24 mouse cellular contexts compared by ENCODE assay signal in genomic region chr8:85318534-85318933, GRCm38 (mm10). TPM values are rescaled to one million over a fixed set of nuclear protein-coding genes. Genes with fewer than 3 reads are reported as not detected.
DNase-seq lines count a peak whose midpoint lies in the region; ATAC-seq and TF ChIP-seq lines count a peak whose summit lies in the region.
"Had no signal": no experiment of that assay in that cellular context is flagged by ENCODE, and none has a peak within 500 bp of the region (broad histone marks: within the 10 kb centered on the region; RNA-seq: fewer than 3 reads in every experiment).

No protein-coding gene starts in this region.

- no peak for DNase-seq in heart, adult 11 months
- no peak for DNase-seq in G1E (ENCODE audit: low spot score)
- no peak for DNase-seq in right cerebral cortex, postnatal 10 days (ENCODE audit: low spot score in 2 of 2)
- no peak for DNase-seq in kidney, adult 8-10 months
- DNase-seq in left cerebral cortex, adult 8-10 months (ENCODE audit: low spot score in 2 of 2) = no peak
- DNase-seq: adrenal gland, postnatal 10 days; cerebellum, adult 8-10 months; embryo, embryonic 11 days; gastrocnemius, postnatal 36 days; kidney, adult 2 months; kidney, postnatal 4 days; left cerebral cortex, postnatal 4 days; lung, adult 18-20 months; lung, postnatal 36 days; thymus, adult 2 months had no signal

- H3K9me3 ChIP-seq in heart, embryonic 11.5 days (replicated peaks; ENCODE audit: control insufficient read depth, low read length) = no peaks in the 10 kb centered on the region
- peaks cover 10% of the 10 kb centered on the region for H3K9me3 ChIP-seq in G1E (replicated peaks)
- peaks cover 14% of the 10 kb centered on the region for H3K9me3 ChIP-seq in erythroblast, embryonic 14.5 days (ENCODE audit: control insufficient read depth, low read length)
- no peaks in the 10 kb centered on the region for H3K9me3 ChIP-seq in liver, embryonic 15.5 days (replicated peaks)
- H3K9me3 ChIP-seq: forebrain, embryonic 15.5 days; heart, embryonic 15.5 days had no signal

- TF ChIP-seq CTCF in G1E (IDR thresholded peaks at IDR 0.05; ENCODE audit: low read depth, low read length) = no peak

- H3K36me3 ChIP-seq in heart, embryonic 11.5 days (ENCODE audit: control insufficient read depth, insufficient read depth, low read length) = no peaks in the 10 kb centered on the region
- peaks cover 20% of the 10 kb centered on the region for H3K36me3 ChIP-seq in G1E (replicated peaks)
- peaks cover 57% of the 10 kb centered on the region for H3K36me3 ChIP-seq in erythroblast, embryonic 14.5 days (ENCODE audit: control insufficient read depth)
- H3K36me3 ChIP-seq in liver, embryonic 15.5 days (replicated peaks) = peaks cover 23% of the 10 kb centered on the region
- H3K36me3 ChIP-seq: forebrain, embryonic 15.5 days; midbrain, embryonic 12.5 days; neural tube, embryonic 13.5 days had no signal

- H3K27me3 ChIP-seq in heart, embryonic 11.5 days (ENCODE audit: control insufficient read depth, insufficient read depth, low read length) = no peaks in the 10 kb centered on the region
- H3K27me3 ChIP-seq in G1E (ENCODE audit: insufficient read depth, low read length) = no peaks in the 10 kb centered on the region
- H3K27me3 ChIP-seq in erythroblast, embryonic 14.5 days (ENCODE audit: control insufficient read depth) = no peaks in the 10 kb centered on the region
- H3K27me3 ChIP-seq in liver, embryonic 15.5 days = no peaks in the 10 kb centered on the region
- H3K27me3 ChIP-seq: CH12.LX; forebrain, embryonic 15.5 days; heart, embryonic 15.5 days; midbrain, embryonic 12.5 days; neural tube, embryonic 13.5 days had no signal

- no peak overlapping the region for H3K4me2 ChIP-seq in heart, embryonic 11.5 days
- H3K4me2 ChIP-seq in liver, embryonic 15.5 days = peak overlapping the region; percentile 63
- H3K4me2 ChIP-seq: forebrain, embryonic 15.5 days; heart, embryonic 15.5 days; midbrain, embryonic 12.5 days; neural tube, embryonic 13.5 days had no signal

- WGBS in heart, embryonic 11.5 days (ENCODE audit: insufficient replicate concordance) = 59% methylated on average over 4 of the region's 4 CpGs
- WGBS in liver, embryonic 15.5 days (ENCODE audit: insufficient replicate concordance) = 38% methylated on average over 4 of the region's 4 CpGs

- no peak for ATAC-seq in heart, embryonic 11.5 days (replicated peaks; ENCODE audit: insufficient number of reproducible peaks, low FRiP score, low TSS enrichment)
- ATAC-seq in G1E (ENCODE audit: extremely low read depth, insufficient number of reproducible peaks, low FRiP score, poor library complexity, severe bottlenecking) = peak; percentile 34; the same call in 1 of the 2 replicates
- ATAC-seq in liver, embryonic 15.5 days (ENCODE audit: insufficient read depth) = peak; percentile 99
- ATAC-seq: forebrain, embryonic 15.5 days; hindbrain, embryonic 16.5 days had no signal

- H3K27ac ChIP-seq in heart, embryonic 11.5 days (ENCODE audit: low read depth, low read length) = 0 out of 2 replicates have a peak overlapping the region, but pooled peaks have one; percentile 15
- H3K27ac ChIP-seq in liver, embryonic 15.5 days (replicated peaks) = peak overlapping the region; percentile 95
- H3K27ac ChIP-seq: forebrain, embryonic 15.5 days; heart, embryonic 15.5 days; midbrain, embryonic 12.5 days; neural tube, embryonic 13.5 days had no signal

- no peaks in the 10 kb centered on the region for H3K4me1 ChIP-seq in heart, embryonic 11.5 days (ENCODE audit: control insufficient read depth, insufficient read depth, low read length)
- peaks cover 8% of the 10 kb centered on the region for H3K4me1 ChIP-seq in G1E (ENCODE audit: insufficient read depth, low read depth, low read length)
- H3K4me1 ChIP-seq in erythroblast, embryonic 14.5 days (ENCODE audit: control insufficient read depth) = peaks cover 45% of the 10 kb centered on the region
- peaks cover 34% of the 10 kb centered on the region for H3K4me1 ChIP-seq in liver, embryonic 15.5 days (replicated peaks)
- H3K4me1 ChIP-seq: forebrain, embryonic 15.5 days; midbrain, embryonic 12.5 days; neural tube, embryonic 13.5 days had no signal

- H3K9ac ChIP-seq in heart, embryonic 11.5 days (ENCODE audit: low read depth, low read length) = no peak overlapping the region
- H3K9ac ChIP-seq in liver, embryonic 15.5 days = peak overlapping the region; percentile 42
- H3K9ac ChIP-seq: forebrain, embryonic 15.5 days; heart, embryonic 15.5 days; midbrain, embryonic 12.5 days; neural tube, embryonic 13.5 days had no signal

- no peak overlapping the region for H3K4me3 ChIP-seq in heart, embryonic 11.5 days (ENCODE audit: low read depth, low read length)
- H3K4me3 ChIP-seq in G1E (ENCODE audit: low read depth, low read length) = no peak overlapping the region
- peak overlapping the region; percentile 47 for H3K4me3 ChIP-seq in erythroblast, embryonic 14.5 days (replicated peaks)
- H3K4me3 ChIP-seq in liver, embryonic 15.5 days (replicated peaks) = peak overlapping the region; percentile 24
- H3K4me3 ChIP-seq: forebrain, embryonic 15.5 days; heart, embryonic 15.5 days; midbrain, embryonic 12.5 days; neural tube, embryonic 13.5 days had no signal

RNA-seq across cellular contexts. Expression of gene Vps35, which starts 18.9 kb away (rescaled TPM):
- polyA plus RNA-seq in heart, embryonic 11.5 days (2014; fragmentation: Nextera tagmentation; extraction: Ambion mirVana) = 113 and 137 TPM in 2 replicates
- total RNA-seq in G1E (2014; fragmentation: Nextera tagmentation) (288 and 320 TPM in 2 replicates), G1E (2017) (313 and 331 TPM in 2 replicates)
- polyA plus RNA-seq in G1E (2012) = 4.0 and 6.7 TPM in 2 replicates
- polyA plus RNA-seq in erythroblast, embryonic 14.5 days (2012) = 0.55 and 0.61 TPM in 2 replicates
- polyA plus RNA-seq in liver, embryonic 15.5 days (2015; fragmentation: Nextera tagmentation; extraction: Ambion mirVana) = 85.1 and 92.3 TPM in 2 replicates
- total RNA-seq in left cerebral cortex, adult 8-10 months (2022) = 100 to 1,000 TPM; 121 to 134 (median 127) TPM

RNA-seq across cellular contexts. Expression of gene Orc6, which starts 19.1 kb away (rescaled TPM):
- polyA plus RNA-seq in heart, embryonic 11.5 days (2014; fragmentation: Nextera tagmentation; extraction: Ambion mirVana) = 91.8 and 92.3 TPM in 2 replicates
- total RNA-seq in G1E (2014; fragmentation: Nextera tagmentation) = 113 and 132 TPM in 2 replicates
- total RNA-seq in G1E (2017) = 174 and 176 TPM in 2 replicates
- 6.4 and 24.1 TPM in 2 replicates for polyA plus RNA-seq in G1E (2012)
- 0.90 and 2.3 TPM in 2 replicates for polyA plus RNA-seq in erythroblast, embryonic 14.5 days (2012)
- polyA plus RNA-seq in liver, embryonic 15.5 days (2015; fragmentation: Nextera tagmentation; extraction: Ambion mirVana) = 80.8 and 84.4 TPM in 2 replicates
- 10 to 100 TPM; 25.7 to 30.9 (median 28.3) TPM for total RNA-seq in left cerebral cortex, adult 8-10 months (2022)

Comparison
In these comparisons a context has a peak if more than half of its experiments do, and no peak if none do; other contexts are left out.
1. H3K4me3 ChIP-seq: peak in erythroblast, embryonic 14.5 days (single experiment) and liver, embryonic 15.5 days (single experiment); none in heart, embryonic 11.5 days (single experiment) and G1E (single experiment).
2. RNA of gene Vps35, which starts 18.9 kb away (polyA plus RNA-seq): 113 to 137 TPM in heart, embryonic 11.5 days and 85.1 to 92.3 TPM in liver, embryonic 15.5 days; 4.0 to 6.7 TPM in G1E and 0.55 to 0.61 TPM in erythroblast, embryonic 14.5 days; every median in the first group is over 10 times any median in the second.